Mouse (Mus musculus): ENCODE results near the gene Olfr910. TPM values are rescaled to one million over a fixed set of nuclear protein-coding genes. Genes with fewer than 3 reads are reported as not detected.

Olfr910 gene
- polyA plus RNA-seq (2012; rRNA removed) = not detected in 2 replicates

- no peak for TF ChIP-seq CTCF (IDR thresholded peaks at IDR 0.05; ENCODE audit: extremely low read depth, insufficient read depth, low read length)
- TF ChIP-seq POLR2A (IDR thresholded peaks at IDR 0.05; ENCODE audit: extremely low read depth, insufficient read depth, low read length) = no peak
- no peak within 1 kb of the TSS for H3K27ac ChIP-seq (ENCODE audit: insufficient read depth, low read length)
- no peak within 1 kb of the TSS for H3K4me3 ChIP-seq (ENCODE audit: insufficient read depth, low read length)
- H3K4me1 ChIP-seq (ENCODE audit: control insufficient read depth, insufficient read depth, low read length) = no peaks in the 10 kb centered on the region
These were observed at the start of gene Olfr910 for GRCm38 (mm10) chr9:38537549-38537948. Gene Olfr910 (plus strand): TSS chr9:38537849.

DNA sequence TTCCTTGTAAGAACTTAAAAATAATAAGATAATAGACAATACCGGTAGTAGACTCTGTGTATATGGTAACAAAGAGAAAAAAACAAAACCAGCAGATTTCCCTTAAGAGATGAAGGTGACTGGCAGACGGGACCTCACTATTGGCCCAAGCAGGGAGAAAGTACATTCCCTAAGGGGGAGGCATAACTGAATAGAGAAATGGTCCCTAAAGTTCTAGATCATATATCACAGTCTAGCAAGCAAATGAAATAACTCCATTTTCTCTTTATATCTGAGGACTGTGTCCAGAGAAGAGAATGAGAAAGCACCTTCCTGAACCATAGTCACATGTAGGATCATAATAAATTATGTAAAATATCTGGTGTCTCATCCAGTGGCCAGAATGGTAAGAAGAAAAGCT lies 42.1 kb upstream of the Olfr910 start, which contains the start of gene Olfr907:
TSS of gene Olfr907 (plus strand) at position 301 of the 400 bp plus-strand sequence.
- no peak for TF ChIP-seq POLR2A (IDR thresholded peaks at IDR 0.05; ENCODE audit: extremely low read depth, insufficient read depth, low read length)
- no peak for TF ChIP-seq CTCF (IDR thresholded peaks at IDR 0.05; ENCODE audit: extremely low read depth, insufficient read depth, low read length)
- Histone ChIP-seq H3K4me1 (ENCODE audit: control insufficient read depth, insufficient read depth, low read length) (no peaks in the 10 kb centered on the region), H3K4me3 (ENCODE audit: insufficient read depth, low read length) (no peak within 1 kb of the TSS), H3K27ac (ENCODE audit: insufficient read depth, low read length) (no peak within 1 kb of the TSS)

- H3K4me3 ChIP-seq (ENCODE audit: insufficient read depth, low read length) = no peak overlapping the region
- H3K4me1 ChIP-seq (ENCODE audit: control insufficient read depth, insufficient read depth, low read length) = no peaks in the 10 kb centered on the region
- no peak overlapping the region for H3K27ac ChIP-seq (ENCODE audit: insufficient read depth, low read length)
- TF ChIP-seq CTCF (IDR thresholded peaks at IDR 0.05; ENCODE audit: extremely low read depth, insufficient read depth, low read length) (no peak), POLR2A (IDR thresholded peaks at IDR 0.05; ENCODE audit: extremely low read depth, insufficient read depth, low read length) (no peak)
These were observed 25.3 kb upstream of the Olfr910 start for GRCm38 (mm10) chr9:38512353-38512752.

DNA sequence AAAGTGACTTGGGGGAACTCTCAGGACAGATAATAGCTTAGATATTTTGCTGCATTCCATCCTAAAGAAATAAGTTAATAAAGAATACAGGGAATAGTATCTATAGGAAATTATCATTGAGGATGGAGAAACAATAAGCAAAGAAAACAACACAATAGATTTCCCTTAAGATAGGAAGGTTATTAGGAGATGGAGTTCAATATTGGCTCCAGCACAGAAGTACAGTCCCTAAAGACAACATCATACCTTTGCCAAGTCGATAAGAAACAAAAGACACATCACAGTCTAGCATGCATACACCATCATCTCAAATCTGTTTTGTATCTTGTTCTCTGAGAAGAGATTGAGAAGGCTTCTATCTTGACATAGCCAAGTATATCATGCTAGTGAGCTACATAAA lies 16.4 kb upstream of the Olfr910 start, which contains the start of gene Olfr911-ps1:
TSS of gene Olfr911-ps1 (plus strand) at position 301 of the 400 bp plus-strand sequence.
- H3K27ac ChIP-seq (ENCODE audit: insufficient read depth, low read length) = no peak within 1 kb of the TSS
- TF ChIP-seq CTCF (IDR thresholded peaks at IDR 0.05; ENCODE audit: extremely low read depth, insufficient read depth, low read length) = no peak
- TF ChIP-seq POLR2A (IDR thresholded peaks at IDR 0.05; ENCODE audit: extremely low read depth, insufficient read depth, low read length) = no peak
- H3K4me1 ChIP-seq (ENCODE audit: control insufficient read depth, insufficient read depth, low read length) = no peaks in the 10 kb centered on the region
- H3K4me3 ChIP-seq (ENCODE audit: insufficient read depth, low read length) = no peak within 1 kb of the TSS

GRCm38 (mm10) chr9:38579878-38580277 lies 42.2 kb downstream of the Olfr910 start, which contains the start of gene Olfr912:
Gene Olfr912 (plus strand): TSS chr9:38580178.
- Histone ChIP-seq H3K4me1 (ENCODE audit: control insufficient read depth, insufficient read depth, low read length) (no peaks in the 10 kb centered on the region), H3K4me3 (ENCODE audit: insufficient read depth, low read length) (no peak within 1 kb of the TSS), H3K27ac (ENCODE audit: insufficient read depth, low read length) (no peak within 1 kb of the TSS)
- no peak for TF ChIP-seq POLR2A (IDR thresholded peaks at IDR 0.05; ENCODE audit: extremely low read depth, insufficient read depth, low read length)
- no peak for TF ChIP-seq CTCF (IDR thresholded peaks at IDR 0.05; ENCODE audit: extremely low read depth, insufficient read depth, low read length)

Other genes starting within 250 kb of the Olfr910 start
- not detected in 2 replicates for gene Olfr896-ps1, start 246.7 kb upstream of the Olfr910 start, polyA plus RNA-seq (2012; rRNA removed)
- gene Olfr25, start 208.8 kb upstream of the Olfr910 start, polyA plus RNA-seq (2012; rRNA removed) = not detected in 2 replicates
- gene Olfr898, start 189.4 kb upstream of the Olfr910 start, polyA plus RNA-seq (2012; rRNA removed) = not detected in 2 replicates
- not detected in 2 replicates for gene Olfr250, start 171.0 kb upstream of the Olfr910 start, polyA plus RNA-seq (2012; rRNA removed)
- gene Olfr251, start 160.8 kb upstream of the Olfr910 start, polyA plus RNA-seq (2012; rRNA removed) = not detected in 2 replicates
- not detected in 2 replicates for gene Olfr147, start 136.2 kb upstream of the Olfr910 start, polyA plus RNA-seq (2012; rRNA removed)
- gene Olfr901, start 108.4 kb upstream of the Olfr910 start, polyA plus RNA-seq (2012; rRNA removed) = not detected in 2 replicates
- gene Olfr902, start 90.2 kb upstream of the Olfr910 start, polyA plus RNA-seq (2012; rRNA removed) = not detected in 2 replicates
- not detected in 2 replicates for gene Olfr904, start 74.7 kb upstream of the Olfr910 start, polyA plus RNA-seq (2012; rRNA removed)
- not detected in 2 replicates for gene Olfr905, start 66.7 kb upstream of the Olfr910 start, polyA plus RNA-seq (2012; rRNA removed)
- gene Olfr906, start 50.8 kb upstream of the Olfr910 start, polyA plus RNA-seq (2012; rRNA removed) = not detected in 2 replicates
- gene Olfr907, start 42.0 kb upstream of the Olfr910 start, polyA plus RNA-seq (2012; rRNA removed) = not detected in 2 replicates
- gene Olfr911-ps1, start 16.3 kb upstream of the Olfr910 start, polyA plus RNA-seq (2012; rRNA removed) = not detected in 2 replicates
- not detected in 2 replicates for gene Olfr912, start 42.3 kb downstream of the Olfr910 start, polyA plus RNA-seq (2012; rRNA removed)
- gene Olfr913, start 54.9 kb downstream of the Olfr910 start, polyA plus RNA-seq (2012; rRNA removed) = not detected in 2 replicates
- not detected in 2 replicates for gene Olfr914, start 67.3 kb downstream of the Olfr910 start, polyA plus RNA-seq (2012; rRNA removed)
- not detected in 2 replicates for gene Olfr916, start 122.0 kb downstream of the Olfr910 start, polyA plus RNA-seq (2012; rRNA removed)
- gene Olfr917, start 128.0 kb downstream of the Olfr910 start, polyA plus RNA-seq (2012; rRNA removed) = not detected in 2 replicates
- not detected in 2 replicates for gene Olfr918, start 136.8 kb downstream of the Olfr910 start, polyA plus RNA-seq (2012; rRNA removed)
- gene Olfr919, start 165.8 kb downstream of the Olfr910 start, polyA plus RNA-seq (2012; rRNA removed) = not detected in 2 replicates
- 8.2 and 9.3 TPM in 2 replicates for gene Vwa5a, start 180.4 kb downstream of the Olfr910 start, polyA plus RNA-seq (2012; rRNA removed)
- 0.17 and 0.21 TPM in 2 replicates for gene Olfr920, start 214.4 kb downstream of the Olfr910 start, polyA plus RNA-seq (2012; rRNA removed)
- gene Olfr921, start 235.2 kb downstream of the Olfr910 start, polyA plus RNA-seq (2012; rRNA removed) = not detected in 2 replicates